Mouse (Mus musculus) thymus, adult 2 months (tissue): ENCODE data around the gene Fuz. TPM values are rescaled to one million over a fixed set of nuclear protein-coding genes. Genes with fewer than 3 reads are reported as not detected.

Experiments used
- DNase-seq: peaks from one replicate; pipeline ENCODE4 v3.0.0; 2021
- H3K27ac ChIP-seq: fragments of 200-500 bp; 2 replicates; pipeline ENCODE4 v1.5.1; 2012; ENCODE audit warnings: low read length, control low read depth; ENCODE audit not compliant: control insufficient read depth, insufficient read depth
- H3K27me3 ChIP-seq: fragments of 200-500 bp; 2 replicates; pipeline ENCODE4 v1.6.1; 2012; ENCODE audit warnings: mild to moderate bottlenecking, low read length, moderate library complexity, mixed read lengths; ENCODE audit not compliant: control insufficient read depth, insufficient read depth
- H3K36me3 ChIP-seq: fragments of 200-500 bp; 2 replicates; pipeline ENCODE4 v1.6.1; 2012; ENCODE audit warnings: mild to moderate bottlenecking, low read length, moderate library complexity; ENCODE audit not compliant: control insufficient read depth, insufficient read depth
- H3K4me1 ChIP-seq: fragments of 200-500 bp; replicated peaks from 2 replicates; pipeline ENCODE4 v1.6.1; 2012; ENCODE audit warnings: low read length; ENCODE audit not compliant: control insufficient read depth, insufficient read depth
- H3K4me3 ChIP-seq: fragments of 200-500 bp; 2 replicates; pipeline ENCODE4 v1.5.1; 2012; ENCODE audit warnings: mild to moderate bottlenecking, low read length, control low read depth, moderate library complexity; ENCODE audit not compliant: control insufficient read depth, insufficient read depth
- CTCF ChIP-seq: fragments of 200-500 bp; IDR thresholded peaks from 2 replicates; pipeline ENCODE4 v1.5.1; 2012; ENCODE audit warnings: mild to moderate bottlenecking, control low read depth, low read length, moderate library complexity, borderline replicate concordance; ENCODE audit not compliant: control insufficient read depth, poor library complexity, insufficient read depth; ENCODE audit errors: extremely low read depth
- POLR2A ChIP-seq: fragments of 200-500 bp; IDR thresholded peaks from 2 replicates; pipeline ENCODE4 v1.6.1; 2012; ENCODE audit warnings: mild to moderate bottlenecking, low read length, control low read depth, moderate library complexity; ENCODE audit not compliant: control insufficient read depth, poor library complexity, insufficient read depth; ENCODE audit errors: extremely low read depth
- WGBS: fragments of 180-500 bp; shearing (Covaris S2); methylation state at CpG from one replicate; pipeline ENCODE4 v1.1.7; 2018; 5-methylcytosine and 5-hydroxymethylcytosine counted together
- polyA plus RNA-seq: library from polyadenylated mRNA; depleted of rRNA; stranded (reverse); fragments of >200 nt; gene quantifications from 2 replicates; pipeline ENCODE4 v1.2.3, GENCODE M21; 2012

Gene Fuz
- polyA plus RNA-seq, 1 experiment = 73.3 TPM

DNA sequence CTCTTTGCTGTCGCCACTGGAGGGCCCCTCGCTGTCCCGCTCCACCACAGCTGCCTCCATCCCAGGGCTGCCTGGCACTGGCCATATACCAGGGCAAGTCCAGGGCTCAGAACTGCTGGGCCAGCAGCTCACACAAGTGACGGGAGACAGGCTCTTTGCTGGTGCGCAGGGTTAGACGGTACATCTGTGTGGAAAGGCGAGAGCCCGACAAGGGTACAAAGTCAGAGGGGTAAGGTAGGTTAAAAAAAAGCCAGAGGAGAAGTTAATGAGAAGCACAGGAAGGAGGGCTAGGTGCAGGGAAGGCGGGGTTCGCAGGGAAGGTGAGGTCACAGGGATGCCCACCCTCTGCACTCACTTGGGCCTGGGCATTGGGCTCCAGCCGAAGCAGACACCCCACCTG, 4.8 kb downstream of the Fuz start:
- no peak for TF ChIP-seq CTCF
- no peak for TF ChIP-seq POLR2A
- no peak for DNase-seq
- Histone ChIP-seq H3K4me1 (peaks cover 24% of the 10 kb centered on the region), H3K27me3 (no peaks in the 10 kb centered on the region), H3K36me3 (peaks cover 10% of the 10 kb centered on the region; the same call in 1 of the 2 replicates), H3K27ac (no peak overlapping the region; the same call in 1 of the 2 replicates), H3K4me3 (no peak overlapping the region)
- 99% methylated on average over 11 of the region's 11 CpGs for WGBS

- Histone ChIP-seq H3K27ac (peak overlapping the region; percentile 68), H3K27me3 (no peaks in the 10 kb centered on the region), H3K36me3 (peaks cover 15% of the 10 kb centered on the region; the same call in 1 of the 2 replicates), H3K4me1 (peaks cover 22% of the 10 kb centered on the region), H3K4me3 (peak overlapping the region; percentile 58)
- DNase-seq = peak; percentile 65
- TF ChIP-seq CTCF = peak; percentile 31; the same call in 1 of the 2 replicates
- TF ChIP-seq POLR2A = peak; percentile 54; the same call in 1 of the 2 replicates
- 23% methylated on average over 21 of the region's 21 CpGs for WGBS
These were observed 5.4 kb downstream of the Fuz start for GRCm38 (mm10) chr7:44901230-44901722.

DNA sequence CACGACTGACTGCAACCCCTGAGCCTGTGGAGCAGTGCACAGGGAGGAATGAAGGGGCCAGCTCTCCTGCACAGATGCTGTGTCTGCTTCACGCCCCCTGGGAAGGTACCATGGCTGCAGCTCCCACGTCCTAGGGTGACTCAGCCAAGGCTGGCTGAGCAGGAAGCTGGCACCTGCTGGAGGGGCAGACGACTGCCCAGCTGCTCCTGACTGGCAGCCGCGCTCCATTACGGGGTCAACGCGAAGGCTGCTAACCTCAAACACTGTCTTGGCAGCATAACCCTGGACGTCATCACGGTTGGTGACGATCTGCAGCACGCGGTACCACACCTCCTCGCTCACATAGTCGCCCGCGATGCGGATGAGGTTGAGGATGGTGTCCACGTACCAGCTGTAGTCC, 9.6 kb downstream of the Fuz start:
- WGBS = 94% methylated on average over 20 of the region's 20 CpGs
- Histone ChIP-seq H3K27me3 (no peaks in the 10 kb centered on the region), H3K4me3 (no peak overlapping the region), H3K27ac (no peak overlapping the region), H3K36me3 (peaks cover 25% of the 10 kb centered on the region), H3K4me1 (peaks cover 14% of the 10 kb centered on the region)
- DNase-seq = no peak
- TF ChIP-seq POLR2A (no peak), CTCF (no peak)

DNA sequence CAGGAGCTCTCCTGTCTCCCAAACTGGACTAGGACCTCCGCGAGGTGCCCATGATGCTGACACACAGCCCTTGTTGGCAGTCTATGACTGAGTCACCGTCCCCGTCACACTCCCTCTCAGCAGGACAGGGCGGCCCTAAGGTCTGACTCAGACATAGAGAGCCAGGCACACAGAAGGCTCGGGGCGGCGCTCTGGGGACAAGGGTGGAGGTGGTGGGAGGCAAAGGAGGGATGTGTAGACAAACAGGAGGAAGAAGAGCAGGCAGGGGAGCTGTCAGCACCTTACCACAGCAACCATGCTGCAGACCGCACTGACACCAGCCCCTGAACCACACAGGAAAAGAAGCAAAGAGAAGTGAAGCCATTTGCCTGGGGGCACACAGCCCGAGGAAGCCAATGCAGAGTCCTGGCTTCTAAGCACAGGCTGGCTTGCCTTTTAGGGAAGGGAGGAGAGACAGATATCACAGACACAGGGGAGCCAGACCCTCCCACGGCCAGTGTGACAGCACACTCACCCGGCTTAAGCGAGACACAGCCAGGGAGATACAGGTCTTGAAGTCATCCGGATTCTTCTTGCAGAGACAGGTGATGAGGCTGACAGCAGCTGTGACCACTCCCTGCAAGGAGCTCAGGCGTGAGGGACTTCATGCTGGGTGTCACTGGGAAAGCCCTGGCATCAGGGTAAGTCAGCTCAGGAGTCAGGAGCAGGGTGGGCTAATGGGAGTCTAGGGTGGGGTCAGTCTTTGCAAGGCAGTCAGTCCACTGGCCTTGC, 13.0 kb downstream of the Fuz start:
- H3K4me1 ChIP-seq = no peaks in the 10 kb centered on the region
- H3K27ac ChIP-seq = no peak overlapping the region
- H3K36me3 ChIP-seq = peaks cover 28% of the 10 kb centered on the region
- peak; percentile 28 for DNase-seq
- TF ChIP-seq POLR2A (no peak), CTCF (no peak)
- no peak overlapping the region for H3K4me3 ChIP-seq
- WGBS = 50% methylated on average over 15 of the region's 15 CpGs
- H3K27me3 ChIP-seq = no peaks in the 10 kb centered on the region

DNA sequence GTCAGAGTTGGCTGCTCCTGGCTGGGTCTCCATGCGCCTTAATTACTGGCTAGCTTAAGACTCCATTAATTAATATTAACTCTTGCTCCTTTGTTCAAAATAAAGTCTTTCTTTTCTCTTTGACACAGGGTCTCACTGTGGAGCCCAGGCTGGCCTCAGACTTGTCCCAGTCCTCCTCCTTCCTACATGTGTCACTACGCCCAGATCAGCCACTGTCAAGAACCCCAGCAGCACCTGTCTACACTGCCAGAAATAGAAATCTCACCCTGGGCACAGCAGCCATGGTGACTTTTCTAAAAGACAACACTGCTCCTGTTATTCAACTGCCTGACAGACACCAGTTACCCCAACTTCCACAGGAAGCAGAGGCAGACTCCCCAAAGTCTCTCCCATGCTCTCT, 18.5 kb downstream of the Fuz start:
- Histone ChIP-seq H3K27me3 (no peaks in the 10 kb centered on the region), H3K36me3 (peaks cover 7% of the 10 kb centered on the region), H3K4me3 (no peak overlapping the region), H3K4me1 (no peaks in the 10 kb centered on the region), H3K27ac (no peak overlapping the region)
- no peak for DNase-seq
- TF ChIP-seq POLR2A (no peak), CTCF (no peak)
- 97% methylated on average over 2 of the region's 2 CpGs for WGBS

- WGBS = 98% methylated on average over 9 of the region's 9 CpGs
- H3K36me3 ChIP-seq = peaks cover 7% of the 10 kb centered on the region
- H3K4me1 ChIP-seq = no peaks in the 10 kb centered on the region
- no peak overlapping the region for H3K27ac ChIP-seq
- H3K27me3 ChIP-seq = no peaks in the 10 kb centered on the region
- H3K4me3 ChIP-seq = no peak overlapping the region
- DNase-seq = no peak
- TF ChIP-seq POLR2A = no peak
- TF ChIP-seq CTCF = no peak
These were observed 19.4 kb downstream of the Fuz start for GRCm38 (mm10) chr7:44915314-44915713.

- 92% methylated on average over 6 of the region's 6 CpGs for WGBS
- no peak overlapping the region for H3K4me3 ChIP-seq
- H3K36me3 ChIP-seq = peaks cover 7% of the 10 kb centered on the region
- no peak overlapping the region for H3K27ac ChIP-seq
- DNase-seq = no peak
- no peak for TF ChIP-seq CTCF
- TF ChIP-seq POLR2A = no peak
- no peaks in the 10 kb centered on the region for H3K4me1 ChIP-seq
- no peaks in the 10 kb centered on the region for H3K27me3 ChIP-seq
These were observed 20.3 kb downstream of the Fuz start for GRCm38 (mm10) chr7:44916191-44916590.
